Mouse (Mus musculus): ENCODE data around the gene Tmem101. TPM values are rescaled to one million over a fixed set of nuclear protein-coding genes. Genes with fewer than 3 reads are reported as not detected.

Gene Tmem101
- polyA plus RNA-seq, 1 experiment from 2014 or later: 39.6 TPM

Other genes starting within 250 kb of the Tmem101 start
- 1.6 and 1.9 TPM in 2 replicates for gene Sost, start 189.4 kb downstream of the Tmem101 start, polyA plus RNA-seq (2016; fragmentation: Nextera tagmentation; extraction: Ambion mirVana)
- gene Cfap97d1, start 172.1 kb downstream of the Tmem101 start, polyA plus RNA-seq (2016; fragmentation: Nextera tagmentation; extraction: Ambion mirVana): not detected in 2 replicates
- 9.2 TPM in 2 replicates for gene Dusp3, start 169.4 kb downstream of the Tmem101 start, polyA plus RNA-seq (2016; fragmentation: Nextera tagmentation; extraction: Ambion mirVana)
- gene Mpp3, start 127.9 kb downstream of the Tmem101 start, polyA plus RNA-seq (2016; fragmentation: Nextera tagmentation; extraction: Ambion mirVana): 17.7 and 18.4 TPM in 2 replicates
- gene Cd300lg, start 114.9 kb downstream of the Tmem101 start, polyA plus RNA-seq (2016; fragmentation: Nextera tagmentation; extraction: Ambion mirVana): 0.38 and 0.45 TPM in 2 replicates
- gene Mpp2, start 67.9 kb downstream of the Tmem101 start, polyA plus RNA-seq (2016; fragmentation: Nextera tagmentation; extraction: Ambion mirVana): 11.5 and 16.6 TPM in 2 replicates
- gene Ppy, start 55.1 kb downstream of the Tmem101 start, polyA plus RNA-seq (2016; fragmentation: Nextera tagmentation; extraction: Ambion mirVana): not detected in 2 replicates
- gene Pyy, start 48.6 kb downstream of the Tmem101 start, polyA plus RNA-seq (2016; fragmentation: Nextera tagmentation; extraction: Ambion mirVana): not detected in 2 replicates
- 0.09 and 0.20 TPM in 2 replicates for gene Nags, start 10.9 kb downstream of the Tmem101 start, polyA plus RNA-seq (2016; fragmentation: Nextera tagmentation; extraction: Ambion mirVana)
- 125 and 146 TPM in 2 replicates for gene Lsm12, start 28.9 kb upstream of the Tmem101 start, polyA plus RNA-seq (2016; fragmentation: Nextera tagmentation; extraction: Ambion mirVana)
- gene G6pc3, start 33.2 kb upstream of the Tmem101 start, polyA plus RNA-seq (2016; fragmentation: Nextera tagmentation; extraction: Ambion mirVana): 41.4 and 41.6 TPM in 2 replicates
- 36.4 and 50.2 TPM in 2 replicates for gene Hdac5, start 73.8 kb upstream of the Tmem101 start, polyA plus RNA-seq (2016; fragmentation: Nextera tagmentation; extraction: Ambion mirVana)
- 33.4 and 35.7 TPM in 2 replicates for gene BC030867, start 92.5 kb upstream of the Tmem101 start, polyA plus RNA-seq (2016; fragmentation: Nextera tagmentation; extraction: Ambion mirVana)
- gene Asb16, start 112.3 kb upstream of the Tmem101 start, polyA plus RNA-seq (2016; fragmentation: Nextera tagmentation; extraction: Ambion mirVana): 0.06 and 0.08 TPM in 2 replicates
- 37.3 and 44.0 TPM in 2 replicates for gene Tmub2, start 128.5 kb upstream of the Tmem101 start, polyA plus RNA-seq (2016; fragmentation: Nextera tagmentation; extraction: Ambion mirVana)
- 16.6 and 20.1 TPM in 2 replicates for gene Atxn7l3, start 140.2 kb upstream of the Tmem101 start, polyA plus RNA-seq (2016; fragmentation: Nextera tagmentation; extraction: Ambion mirVana)
- gene Ubtf, start 163.3 kb upstream of the Tmem101 start, polyA plus RNA-seq (2016; fragmentation: Nextera tagmentation; extraction: Ambion mirVana): 102 and 108 TPM in 2 replicates
- 34.5 and 37.2 TPM in 2 replicates for gene Slc4a1, start 209.8 kb upstream of the Tmem101 start, polyA plus RNA-seq (2016; fragmentation: Nextera tagmentation; extraction: Ambion mirVana)
- 1.2 and 1.3 TPM in 2 replicates for gene Rundc3a, start 237.0 kb upstream of the Tmem101 start, polyA plus RNA-seq (2016; fragmentation: Nextera tagmentation; extraction: Ambion mirVana)